Mouse (Mus musculus) limb, embryonic 14.5 days (tissue): ENCODE measurements around the gene Sap30. TPM values are rescaled to one million over a fixed set of nuclear protein-coding genes. Genes with fewer than 3 reads are reported as not detected.
"Not testable (repeated sequence)": the region's sequence is repeated elsewhere in the genome, so short reads cannot be mapped to it uniquely, and the experiment has no call there.

Experiments used
- ATAC-seq: fragments of 200-750 bp; cut with Nextera tagmentation; 2 replicates; pipeline ENCODE4 v1.8.0; 2017; ENCODE audit warnings: low read depth, moderate number of reproducible peaks, moderate TSS enrichment; ENCODE audit not compliant: low FRiP score
- DNase-seq: peaks from one replicate; pipeline ENCODE4 v3.0.0-alpha.2; 2015; ENCODE audit warnings: low spot score
- H3K27ac ChIP-seq: fragments of 300-500 bp; sonication (generic); replicated peaks from 2 replicates; pipeline ENCODE4 v1.5.1; 2014; ENCODE audit warnings: low read depth, mild to moderate bottlenecking, low read length, moderate library complexity, mixed read lengths
- H3K27me3 ChIP-seq: fragments of 300-500 bp; sonication (generic); 2 replicates; pipeline ENCODE4 v1.6.1; 2014; ENCODE audit warnings: low read length, mixed read lengths; ENCODE audit not compliant: control insufficient read depth, insufficient read depth
- H3K36me3 ChIP-seq: fragments of 300-500 bp; sonication (generic); 2 replicates; pipeline ENCODE4 v1.6.1; 2014; ENCODE audit warnings: mild to moderate bottlenecking, low read length, moderate library complexity, mixed read lengths; ENCODE audit not compliant: control insufficient read depth, insufficient read depth
- H3K4me1 ChIP-seq: fragments of 300-500 bp; sonication (generic); 2 replicates; pipeline ENCODE4 v1.6.1; 2014; ENCODE audit warnings: antibody characterized with exemption, low read length, mixed read lengths; ENCODE audit not compliant: control insufficient read depth, insufficient read depth
- H3K4me2 ChIP-seq: fragments of 300-500 bp; sonication (generic); replicated peaks from 2 replicates; pipeline ENCODE4 v1.6.1; 2014; ENCODE audit warnings: low read depth, mild to moderate bottlenecking, low read length, moderate library complexity; ENCODE audit not compliant: severe bottlenecking
- H3K4me3 ChIP-seq: fragments of 300-500 bp; sonication (generic); replicated peaks from 2 replicates; pipeline ENCODE4 v1.5.1; 2014; ENCODE audit warnings: low read length
- H3K9ac ChIP-seq: fragments of 300-500 bp; sonication (generic); 2 replicates; pipeline ENCODE4 v1.6.1; 2014; ENCODE audit warnings: mild to moderate bottlenecking, low read depth, low read length, moderate library complexity; ENCODE audit not compliant: severe bottlenecking
- H3K9me3 ChIP-seq: fragments of 300-500 bp; sonication (generic); 2 replicates; pipeline ENCODE4 v1.6.1; 2016; ENCODE audit warnings: low read length; ENCODE audit not compliant: control insufficient read depth
- POLR2A ChIP-seq: fragments of 200-500 bp; IDR thresholded peaks from 2 replicates; pipeline ENCODE4 v1.8.0; 2012; ENCODE audit warnings: inconsistent platforms, mild to moderate bottlenecking, moderate library complexity, borderline replicate concordance; ENCODE audit not compliant: insufficient read depth, insufficient read length; ENCODE audit errors: extremely low read depth
- WGBS: fragments of 180-500 bp; shearing (Covaris S2); extraction: QIAGEN DNeasy Blood & Tissue Kit; methylation state at CpG from one replicate; pipeline ENCODE4 v1.1.7; 2014; 5-methylcytosine and 5-hydroxymethylcytosine counted together
- polyA plus RNA-seq, 2 experiments: library from polyadenylated mRNA; depleted of rRNA in 1 of 2; stranded (reverse) in 1 of 2; unstranded in 1 of 2; fragments of >200 nt; fragmentation: Nextera tagmentation in 1 of 2; extraction: Ambion mirVana in 1 of 2; gene quantifications; 2 replicates each; pipeline versions ENCODE4 v1.2.1 to v1.2.3; 2012 to 2014

Sap30 gene
- polyA plus RNA-seq, 2 experiments = 32.6 to 35.8 TPM

GRCm38 (mm10) chr8:57530666-57531349 is 43.1 kb upstream of the Sap30 start:
- H3K4me1 ChIP-seq = 0 out of 2 replicates have a peak, but pooled peaks cover 4% of the 10 kb centered on the region
- H3K27me3 ChIP-seq = no peaks in the 10 kb centered on the region
- no peaks in the 10 kb centered on the region for H3K9me3 ChIP-seq
- no peak overlapping the region for H3K4me2 ChIP-seq
- H3K27ac ChIP-seq = no peak overlapping the region
- ATAC-seq = peak; percentile 47; the same call in 1 of the 2 replicates
- peaks cover 13% of the 10 kb centered on the region for H3K36me3 ChIP-seq
- no peak for TF ChIP-seq POLR2A
- H3K9ac ChIP-seq = no peak overlapping the region
- no peak overlapping the region for H3K4me3 ChIP-seq
- WGBS = 33% methylated on average over 15 of the region's 15 CpGs
- peak; percentile 61 for DNase-seq

GRCm38 (mm10) chr8:57530238-57530637 is 42.6 kb upstream of the Sap30 start:
- Histone ChIP-seq H3K36me3 (peaks cover 8% of the 10 kb centered on the region; the same call in 1 of the 2 replicates), H3K27me3 (no peaks in the 10 kb centered on the region), H3K4me3 (no peak overlapping the region), H3K4me1 (0 out of 2 replicates have a peak, but pooled peaks cover 4% of the 10 kb centered on the region), H3K27ac (no peak overlapping the region), H3K9me3 (no peaks in the 10 kb centered on the region), H3K9ac (no peak overlapping the region), H3K4me2 (no peak overlapping the region)
- DNase-seq (no peak), ATAC-seq (no peak)
- no peak for TF ChIP-seq POLR2A
- 91% methylated on average over 13 of the region's 13 CpGs for WGBS

- no peaks in the 10 kb centered on the region for H3K9me3 ChIP-seq
- H3K4me3 ChIP-seq = no peak overlapping the region
- DNase-seq = no peak
- H3K27me3 ChIP-seq = no peaks in the 10 kb centered on the region
- no peaks in the 10 kb centered on the region for H3K4me1 ChIP-seq
- TF ChIP-seq POLR2A = no peak
- H3K27ac ChIP-seq = no peak overlapping the region
- WGBS = 100% methylated on average over 1 of the region's 1 CpGs
- H3K4me2 ChIP-seq = no peak overlapping the region
- no peak for ATAC-seq
- H3K36me3 ChIP-seq = 0 out of 2 replicates have a peak, but pooled peaks cover 4% of the 10 kb centered on the region
- no peak overlapping the region for H3K9ac ChIP-seq
Measured at GRCm38 (mm10) chr8:57528036-57528435, 40.4 kb upstream of the Sap30 start.

GRCm38 (mm10) chr8:57520186-57520786 is 32.6 kb upstream of the Sap30 start:
- DNase-seq (no peak), ATAC-seq (no peak)
- no peak overlapping the region for H3K27ac ChIP-seq
- no peak overlapping the region for H3K9ac ChIP-seq
- peaks cover 16% of the 10 kb centered on the region for H3K36me3 ChIP-seq
- H3K9me3 ChIP-seq = no peaks in the 10 kb centered on the region
- no peaks in the 10 kb centered on the region for H3K4me1 ChIP-seq
- 88% methylated on average over 12 of the region's 12 CpGs for WGBS
- no peak for TF ChIP-seq POLR2A
- no peak overlapping the region for H3K4me2 ChIP-seq
- H3K4me3 ChIP-seq = no peak overlapping the region
- H3K27me3 ChIP-seq = no peaks in the 10 kb centered on the region

GRCm38 (mm10) chr8:57517723-57518122 is 30.1 kb upstream of the Sap30 start:
- H3K27ac ChIP-seq = no peak overlapping the region
- ATAC-seq (no peak), DNase-seq (no peak)
- 85% methylated on average over 3 of the region's 3 CpGs for WGBS
- no peaks in the 10 kb centered on the region for H3K27me3 ChIP-seq
- no peak overlapping the region for H3K4me2 ChIP-seq
- H3K36me3 ChIP-seq = peaks cover 33% of the 10 kb centered on the region
- H3K9me3 ChIP-seq = no peaks in the 10 kb centered on the region
- H3K9ac ChIP-seq = no peak overlapping the region
- no peak overlapping the region for H3K4me3 ChIP-seq
- peaks cover 5% of the 10 kb centered on the region; the same call in 1 of the 2 replicates for H3K4me1 ChIP-seq
- TF ChIP-seq POLR2A = no peak

- ATAC-seq, H3K4me1 ChIP-seq, H3K4me3 ChIP-seq, DNase-seq, H3K9ac ChIP-seq, H3K27ac ChIP-seq, H3K4me2 ChIP-seq, H3K9me3 ChIP-seq, H3K27me3 ChIP-seq: not testable (repeated sequence)
- peaks cover 33% of the 10 kb centered on the region for H3K36me3 ChIP-seq
- 93% methylated on average over 5 of the region's 5 CpGs for WGBS
Measured at GRCm38 (mm10) chr8:57516685-57517084, 29.0 kb upstream of the Sap30 start.

- not testable (repeated sequence) for H3K27me3 ChIP-seq, DNase-seq, ATAC-seq, H3K27ac ChIP-seq, H3K4me1 ChIP-seq, H3K9me3 ChIP-seq
- H3K9ac ChIP-seq = peak overlapping the region; percentile 99
- peak overlapping the region; percentile 58 for H3K4me2 ChIP-seq
- H3K4me3 ChIP-seq = peak overlapping the region; percentile 68
- 8% methylated on average over 9 of the region's 10 CpGs for WGBS
- H3K36me3 ChIP-seq = peaks cover 31% of the 10 kb centered on the region
Measured at GRCm38 (mm10) chr8:57513178-57513661, 25.6 kb upstream of the Sap30 start.
